Mouse (Mus musculus): ENCODE data around the gene Dalrd3. TPM values are rescaled to one million over a fixed set of nuclear protein-coding genes. Genes with fewer than 3 reads are reported as not detected.

The Dalrd3 gene
- total RNA-seq, 2 experiments from 2014 or later, result 38.1 to 111 TPM

GRCm38 (mm10) chr9:108608889-108609288, 39.2 kb downstream of the Dalrd3 start:
- ATAC-seq (replicated peaks; ENCODE audit: poor library complexity, severe bottlenecking), result no peak

GRCm38 (mm10) chr9:108611488-108611887, 41.8 kb downstream of the Dalrd3 start:
- no peak for ATAC-seq (replicated peaks; ENCODE audit: poor library complexity, severe bottlenecking)

GRCm38 (mm10) chr9:108617301-108617700, 47.6 kb downstream of the Dalrd3 start:
- ATAC-seq (replicated peaks; ENCODE audit: poor library complexity, severe bottlenecking), result no peak

Other genes starting within 250 kb of the Dalrd3 start
- gene Gpx1, start 231.0 kb upstream of the Dalrd3 start, total RNA-seq (2014; fragmentation: Nextera tagmentation), result 2,602 and 2,684 TPM in 2 replicates
- gene Gpx1, start 231.0 kb upstream of the Dalrd3 start, total RNA-seq (2017), result 1,938 and 2,180 TPM in 2 replicates
- gene Usp4, start 222.0 kb upstream of the Dalrd3 start, total RNA-seq (2014; fragmentation: Nextera tagmentation), result 78.5 and 89.4 TPM in 2 replicates
- gene Usp4, start 222.0 kb upstream of the Dalrd3 start, total RNA-seq (2017), result 62.7 and 75.5 TPM in 2 replicates
- gene 1700102P08Rik, start 177.1 kb upstream of the Dalrd3 start, total RNA-seq (2014; fragmentation: Nextera tagmentation), result 1.6 TPM in 1 of 2 replicates, not detected in the other
- 0.43 TPM in 1 of 2 replicates, not detected in the other for gene 1700102P08Rik, start 177.1 kb upstream of the Dalrd3 start, total RNA-seq (2017)
- not detected in 2 replicates for gene Ccdc36, start 141.4 kb upstream of the Dalrd3 start, total RNA-seq (2014; fragmentation: Nextera tagmentation)
- gene Ccdc36, start 141.4 kb upstream of the Dalrd3 start, total RNA-seq (2017), result 0.72 and 0.90 TPM in 2 replicates
- gene BC048562, start 133.4 kb upstream of the Dalrd3 start, total RNA-seq (2014; fragmentation: Nextera tagmentation), result not detected in 2 replicates
- gene BC048562, start 133.4 kb upstream of the Dalrd3 start, total RNA-seq (2017), result not detected in 2 replicates
- 22.2 and 23.5 TPM in 2 replicates for gene Ccdc71, start 109.4 kb upstream of the Dalrd3 start, total RNA-seq (2014; fragmentation: Nextera tagmentation)
- gene Ccdc71, start 109.4 kb upstream of the Dalrd3 start, total RNA-seq (2017), result 13.2 and 17.9 TPM in 2 replicates
- gene Klhdc8b, start 108.3 kb upstream of the Dalrd3 start, total RNA-seq (2014; fragmentation: Nextera tagmentation), result 0.56 TPM in 1 of 2 replicates, not detected in the other
- gene Klhdc8b, start 108.3 kb upstream of the Dalrd3 start, total RNA-seq (2017), result 1.2 and 5.5 TPM in 2 replicates
- gene Lamb2, start 90.2 kb upstream of the Dalrd3 start, total RNA-seq (2014; fragmentation: Nextera tagmentation), result 0.38 TPM in 1 of 2 replicates, not detected in the other
- 0.05 and 0.09 TPM in 2 replicates for gene Lamb2, start 90.2 kb upstream of the Dalrd3 start, total RNA-seq (2017)
- gene Usp19, start 79.3 kb upstream of the Dalrd3 start, total RNA-seq (2014; fragmentation: Nextera tagmentation), result 80.9 and 90.2 TPM in 2 replicates
- 32.3 and 34.9 TPM in 2 replicates for gene Usp19, start 79.3 kb upstream of the Dalrd3 start, total RNA-seq (2017)
- gene Qars, start 62.2 kb upstream of the Dalrd3 start, total RNA-seq (2014; fragmentation: Nextera tagmentation), result 252 and 261 TPM in 2 replicates
- gene Qars, start 62.2 kb upstream of the Dalrd3 start, total RNA-seq (2017), result 144 and 181 TPM in 2 replicates
- gene Qrich1, start 53.1 kb upstream of the Dalrd3 start, total RNA-seq (2014; fragmentation: Nextera tagmentation), result 131 and 140 TPM in 2 replicates
- 119 and 145 TPM in 2 replicates for gene Qrich1, start 53.1 kb upstream of the Dalrd3 start, total RNA-seq (2017)
- 294 and 388 TPM in 2 replicates for gene Impdh2, start 9.6 kb upstream of the Dalrd3 start, total RNA-seq (2014; fragmentation: Nextera tagmentation)
- 284 and 334 TPM in 2 replicates for gene Impdh2, start 9.6 kb upstream of the Dalrd3 start, total RNA-seq (2017)
- 39.4 and 44.0 TPM in 2 replicates for gene Ndufaf3, start 2.5 kb upstream of the Dalrd3 start, total RNA-seq (2014; fragmentation: Nextera tagmentation)
- 17.3 and 17.8 TPM in 2 replicates for gene Ndufaf3, start 2.5 kb upstream of the Dalrd3 start, total RNA-seq (2017)
- 18.1 and 19.3 TPM in 2 replicates for gene Wdr6, start 8.9 kb downstream of the Dalrd3 start, total RNA-seq (2014; fragmentation: Nextera tagmentation)
- 14.7 and 18.0 TPM in 2 replicates for gene Wdr6, start 8.9 kb downstream of the Dalrd3 start, total RNA-seq (2017)
- gene P4htm, start 27.8 kb downstream of the Dalrd3 start, total RNA-seq (2014; fragmentation: Nextera tagmentation), result 2.0 and 2.3 TPM in 2 replicates
- gene P4htm, start 27.8 kb downstream of the Dalrd3 start, total RNA-seq (2017), result 0.43 TPM in 1 of 2 replicates, not detected in the other
- 32.9 and 36.9 TPM in 2 replicates for gene Arih2, start 79.5 kb downstream of the Dalrd3 start, total RNA-seq (2014; fragmentation: Nextera tagmentation)
- 32.2 and 33.4 TPM in 2 replicates for gene Arih2, start 79.5 kb downstream of the Dalrd3 start, total RNA-seq (2017)
- 20.2 and 28.6 TPM in 2 replicates for gene Slc25a20, start 92.2 kb downstream of the Dalrd3 start, total RNA-seq (2014; fragmentation: Nextera tagmentation)
- 28.7 and 30.3 TPM in 2 replicates for gene Slc25a20, start 92.2 kb downstream of the Dalrd3 start, total RNA-seq (2017)
- gene Prkar2a, start 119.4 kb downstream of the Dalrd3 start, total RNA-seq (2014; fragmentation: Nextera tagmentation), result 22.8 and 22.9 TPM in 2 replicates
- 28.6 and 37.8 TPM in 2 replicates for gene Prkar2a, start 119.4 kb downstream of the Dalrd3 start, total RNA-seq (2017)
- 24.3 and 25.5 TPM in 2 replicates for gene Ip6k2, start 213.9 kb downstream of the Dalrd3 start, total RNA-seq (2014; fragmentation: Nextera tagmentation)
- gene Ip6k2, start 213.9 kb downstream of the Dalrd3 start, total RNA-seq (2017), result 34.4 and 35.8 TPM in 2 replicates
- gene Nckipsd, start 238.5 kb downstream of the Dalrd3 start, total RNA-seq (2014; fragmentation: Nextera tagmentation), result 12.2 and 12.8 TPM in 2 replicates
- gene Nckipsd, start 238.5 kb downstream of the Dalrd3 start, total RNA-seq (2017), result 4.9 and 9.1 TPM in 2 replicates

Measured in granulocyte monocyte progenitor cell, adult 5-6 weeks (primary cell).